Mouse (Mus musculus) erythroblast, embryonic 14.5 days (primary cell): ENCODE results near the gene Rbfox1. TPM values are rescaled to one million over a fixed set of nuclear protein-coding genes. Genes with fewer than 3 reads are reported as not detected.

ENCODE experiments used
- H3K27me3 ChIP-seq: 2 replicates; pipeline ENCODE4 v1.6.1; 2012; ENCODE audit warnings: inconsistent platforms; ENCODE audit not compliant: control insufficient read depth
- H3K36me3 ChIP-seq: 2 replicates; pipeline ENCODE4 v1.6.1; 2012; ENCODE audit warnings: mild to moderate bottlenecking, inconsistent platforms; ENCODE audit not compliant: control insufficient read depth
- H3K4me1 ChIP-seq: 2 replicates; pipeline ENCODE4 v1.6.1; 2012; ENCODE audit warnings: inconsistent platforms; ENCODE audit not compliant: control insufficient read depth
- H3K4me3 ChIP-seq: replicated peaks from 2 replicates; pipeline ENCODE3; 2012; ENCODE audit warnings: moderate library complexity, mild to moderate bottlenecking, inconsistent platforms
- H3K9me3 ChIP-seq: 2 replicates; pipeline ENCODE4 v1.6.1; 2012; ENCODE audit warnings: low read length, inconsistent platforms, mixed read lengths; ENCODE audit not compliant: control insufficient read depth
- GATA1 ChIP-seq: IDR thresholded peaks from 2 replicates; pipeline ENCODE4 v1.6.1; 2012; ENCODE audit warnings: low read length, inconsistent platforms, mixed read lengths
- TAL1 ChIP-seq: IDR thresholded peaks from 3 replicates; pipeline ENCODE4 v1.6.1; 2012; ENCODE audit warnings: low read length, inconsistent platforms, mixed read lengths
- polyA plus RNA-seq: library from polyadenylated mRNA; stranded (reverse); fragments of >175 nt; gene quantifications from 2 replicates; pipeline ENCODE4 v1.2.3, GENCODE M21; 2012

Gene Rbfox1
- polyA plus RNA-seq, 1 experiment: not detected

DNA sequence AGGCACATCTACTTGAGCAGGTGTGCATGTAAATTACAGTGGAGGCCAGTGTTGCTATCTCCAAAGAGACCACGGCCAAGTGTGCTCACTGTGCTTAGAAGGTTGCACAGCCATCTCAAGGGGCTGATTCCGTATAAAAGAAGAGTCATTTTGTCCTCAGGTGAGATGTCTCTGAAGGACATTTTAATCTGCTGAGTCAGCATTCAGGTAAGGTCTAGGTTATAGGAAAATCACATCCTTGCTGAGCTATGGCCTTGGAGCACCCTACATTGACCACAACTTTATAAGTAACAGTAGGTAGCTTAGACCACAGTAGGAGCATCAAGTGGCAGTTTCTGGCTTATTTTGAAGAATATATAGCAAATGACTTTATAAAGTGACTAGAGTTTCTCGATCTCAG lies 848.3 kb downstream of the Rbfox1 start:
- TF ChIP-seq GATA1 (no peak), TAL1 (no peak)

DNA sequence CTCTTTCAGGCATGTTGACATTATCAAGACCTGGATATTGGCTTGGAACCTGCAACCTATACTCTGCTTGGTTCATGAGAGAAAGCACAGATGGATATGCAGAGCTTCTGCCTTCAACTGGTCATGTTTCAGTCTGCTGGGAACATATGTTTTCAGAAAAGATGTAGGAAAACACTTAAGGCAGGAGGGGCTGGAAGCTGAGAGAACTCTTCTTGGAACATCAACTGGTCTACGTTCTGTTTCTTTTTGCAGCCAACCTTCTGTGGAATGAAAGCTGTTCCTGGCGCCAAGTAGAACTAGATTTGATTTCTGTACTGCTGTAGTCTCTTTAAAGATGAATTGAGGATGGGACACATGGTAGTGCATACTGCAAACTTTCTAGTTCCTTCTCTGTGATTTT lies 851.4 kb downstream of the Rbfox1 start:
- Histone ChIP-seq H3K4me3 (no peak overlapping the region), H3K36me3 (no peaks in the 10 kb centered on the region), H3K4me1 (no peaks in the 10 kb centered on the region), H3K27me3 (no peaks in the 10 kb centered on the region), H3K9me3 (no peaks in the 10 kb centered on the region; the same call in 1 of the 2 replicates)
- TF ChIP-seq GATA1: no peak
- TF ChIP-seq TAL1: no peak

More for the DNA sequence above, 848.3 kb downstream of the Rbfox1 start:
- H3K36me3 ChIP-seq: no peaks in the 10 kb centered on the region
- H3K27me3 ChIP-seq: no peaks in the 10 kb centered on the region
- H3K4me1 ChIP-seq: no peaks in the 10 kb centered on the region
- no peaks in the 10 kb centered on the region; the same call in 1 of the 2 replicates for H3K9me3 ChIP-seq
- H3K4me3 ChIP-seq: no peak overlapping the region

DNA sequence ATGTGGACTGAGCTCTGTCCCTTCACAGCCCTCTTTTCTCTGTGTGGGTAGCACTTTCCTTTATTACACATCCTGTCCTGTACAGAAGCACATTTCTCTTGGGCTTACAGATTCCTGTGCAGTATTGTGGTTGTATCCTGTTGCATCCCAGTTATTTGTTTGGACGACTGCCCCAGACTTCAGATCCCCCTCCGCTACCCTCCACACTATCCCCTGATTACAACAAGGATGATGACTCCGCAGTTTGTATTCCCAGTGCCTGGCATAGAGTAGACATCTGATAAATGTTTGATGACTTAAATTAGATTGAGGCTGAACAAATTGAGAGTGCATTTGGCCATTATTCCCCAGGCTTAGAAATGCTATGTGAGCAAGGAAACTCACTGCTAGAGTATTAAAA lies 851.8 kb downstream of the Rbfox1 start:
- TF ChIP-seq GATA1 (no peak), TAL1 (no peak)
- H3K27me3 ChIP-seq: no peaks in the 10 kb centered on the region
- H3K9me3 ChIP-seq: no peaks in the 10 kb centered on the region; the same call in 1 of the 2 replicates
- no peaks in the 10 kb centered on the region for H3K36me3 ChIP-seq
- no peak overlapping the region for H3K4me3 ChIP-seq
- H3K4me1 ChIP-seq: no peaks in the 10 kb centered on the region

DNA sequence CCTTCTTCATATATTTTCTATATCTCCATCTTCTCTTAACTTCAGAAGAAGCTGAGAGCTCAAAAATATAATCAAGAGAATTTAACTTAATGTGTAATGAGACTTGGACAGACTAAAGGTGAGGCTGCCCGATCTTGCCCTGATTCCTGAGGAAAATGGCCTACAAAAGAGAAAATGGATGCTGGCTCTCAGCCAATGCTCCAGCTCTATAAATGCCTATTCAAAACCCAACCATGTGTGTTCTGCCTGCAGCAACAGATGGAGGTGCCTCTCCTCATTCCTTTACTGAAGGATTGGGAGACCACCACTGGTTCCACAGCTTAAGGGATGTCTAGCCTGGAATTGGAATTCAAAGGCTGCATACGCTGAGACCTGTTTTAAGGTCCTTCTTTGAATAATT lies 861.0 kb downstream of the Rbfox1 start:
- H3K4me1 ChIP-seq: no peaks in the 10 kb centered on the region
- H3K27me3 ChIP-seq: no peaks in the 10 kb centered on the region
- no peaks in the 10 kb centered on the region for H3K36me3 ChIP-seq
- peaks cover 2% of the 10 kb centered on the region; the same call in 1 of the 2 replicates for H3K9me3 ChIP-seq
- TF ChIP-seq TAL1 (no peak), GATA1 (no peak)
- no peak overlapping the region for H3K4me3 ChIP-seq

DNA sequence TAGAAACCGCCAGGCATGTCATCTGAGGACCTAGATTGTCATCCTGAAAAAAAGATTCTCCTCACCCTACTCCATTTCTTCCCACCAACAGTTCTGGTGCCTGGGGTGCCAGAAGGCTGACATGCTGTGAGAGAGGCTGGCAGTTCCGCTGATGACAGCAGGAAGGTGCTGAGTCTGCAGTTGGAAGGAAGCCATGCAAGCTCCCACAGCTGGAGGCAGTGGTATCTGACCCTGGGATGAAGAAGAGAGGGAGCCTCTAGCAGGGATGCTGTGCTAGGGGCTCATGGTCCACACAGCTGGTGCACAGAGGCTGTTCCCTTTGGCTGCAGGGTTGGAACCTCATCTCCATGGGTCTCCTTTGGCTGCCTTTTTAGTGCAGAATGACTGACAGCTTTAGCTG lies 865.3 kb downstream of the Rbfox1 start:
- Histone ChIP-seq H3K9me3 (0 out of 2 replicates have a peak, but pooled peaks cover 2% of the 10 kb centered on the region), H3K4me1 (no peaks in the 10 kb centered on the region), H3K4me3 (no peak overlapping the region), H3K36me3 (no peaks in the 10 kb centered on the region), H3K27me3 (no peaks in the 10 kb centered on the region)
- TF ChIP-seq GATA1: no peak
- TF ChIP-seq TAL1: no peak

DNA sequence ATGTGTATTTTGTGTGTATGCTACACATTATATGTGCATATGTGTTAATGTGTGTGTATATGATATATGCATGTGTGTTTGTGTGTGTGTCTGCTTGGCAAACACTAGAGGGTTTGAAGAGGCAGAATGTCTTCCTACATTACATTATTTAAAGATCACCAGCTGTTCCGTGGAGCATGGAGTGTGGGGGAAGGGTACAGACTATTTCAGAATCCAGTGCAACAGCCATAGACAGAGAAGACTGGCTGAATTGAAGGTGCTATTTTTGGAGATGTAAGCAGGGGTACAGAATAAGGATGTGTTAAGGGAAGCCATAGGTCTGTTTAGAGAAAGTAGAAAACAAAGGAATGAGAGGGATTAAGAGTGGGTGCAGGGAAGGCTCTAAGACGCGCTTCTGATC lies 869.7 kb downstream of the Rbfox1 start:
- Histone ChIP-seq H3K36me3 (no peaks in the 10 kb centered on the region), H3K4me3 (no peak overlapping the region), H3K9me3 (no peaks in the 10 kb centered on the region), H3K4me1 (no peaks in the 10 kb centered on the region), H3K27me3 (no peaks in the 10 kb centered on the region)
- no peak for TF ChIP-seq GATA1
- TF ChIP-seq TAL1: no peak

DNA sequence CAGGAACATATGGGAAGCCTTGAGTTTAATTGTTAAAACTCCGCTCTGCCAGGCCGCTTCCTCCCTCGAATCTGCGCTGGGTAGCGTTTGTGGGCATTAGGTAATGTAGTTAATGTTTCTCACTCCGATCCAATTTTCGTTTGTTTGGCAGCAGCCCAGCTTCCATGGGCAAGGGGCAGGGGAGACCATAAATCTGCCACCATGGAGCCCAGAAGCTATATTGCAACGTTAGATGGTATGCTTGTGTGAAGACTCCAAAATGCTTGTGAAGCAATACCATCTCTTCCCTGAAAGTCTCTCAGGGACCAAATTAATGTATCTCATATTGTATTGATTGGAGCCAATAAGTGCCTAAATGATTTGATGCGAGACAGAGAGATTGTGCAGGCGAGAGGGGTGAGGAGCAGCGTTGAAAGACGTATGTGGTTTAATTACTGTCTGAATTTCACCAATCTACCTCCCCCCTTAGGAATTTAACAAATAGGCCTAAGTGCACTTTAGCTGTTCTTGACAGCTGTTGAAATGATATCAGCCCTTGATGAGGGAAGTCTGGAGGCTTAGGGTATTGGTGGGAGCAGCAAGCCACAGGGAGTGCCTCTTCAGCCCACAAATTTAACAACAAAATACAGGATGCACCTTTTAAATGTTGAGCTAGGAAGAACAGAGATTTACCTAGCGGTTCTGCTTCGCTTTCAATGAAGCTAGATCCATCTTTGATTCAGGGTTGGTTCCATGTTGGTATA lies 884.5 kb downstream of the Rbfox1 start:
- Histone ChIP-seq H3K27me3 (no peaks in the 10 kb centered on the region), H3K4me3 (no peak overlapping the region), H3K36me3 (no peaks in the 10 kb centered on the region), H3K4me1 (no peaks in the 10 kb centered on the region), H3K9me3 (no peaks in the 10 kb centered on the region; the same call in 1 of the 2 replicates)
- no peak for TF ChIP-seq GATA1
- TF ChIP-seq TAL1: no peak

DNA sequence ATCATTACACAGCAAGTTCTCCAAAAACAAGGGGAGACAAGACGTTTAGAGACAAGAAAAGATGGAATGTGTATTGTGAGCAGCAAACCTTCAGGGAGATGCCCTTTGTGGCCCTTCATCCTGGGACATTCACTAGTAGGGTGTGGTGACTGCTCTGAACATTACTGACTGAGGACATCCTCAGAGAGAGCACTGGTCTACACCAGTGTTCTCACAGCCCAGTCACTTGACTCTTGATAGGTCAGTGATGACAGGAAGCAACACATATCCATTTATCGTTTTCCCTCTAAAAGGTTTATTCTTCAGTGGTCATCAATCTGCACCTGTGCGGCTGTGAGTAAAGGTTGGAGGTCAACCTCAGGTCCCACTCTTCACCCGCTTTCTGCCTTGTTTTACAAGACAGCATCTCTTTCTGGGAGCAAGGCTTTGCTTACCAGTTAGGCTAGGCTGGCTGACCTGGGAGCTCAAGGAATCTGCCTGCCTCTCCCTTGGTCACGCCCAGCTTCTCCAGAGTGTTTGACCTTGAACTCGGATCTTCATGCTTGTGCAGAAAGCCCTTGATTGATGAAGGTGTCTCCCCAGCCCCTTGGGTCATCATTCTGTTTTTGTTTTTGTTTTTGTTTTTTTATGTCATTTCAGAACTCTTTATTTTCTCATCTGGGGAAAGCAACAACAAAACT lies 892.5 kb downstream of the Rbfox1 start:
- Histone ChIP-seq H3K9me3 (0 out of 2 replicates have a peak, but pooled peaks cover 3% of the 10 kb centered on the region), H3K36me3 (no peaks in the 10 kb centered on the region), H3K4me1 (no peaks in the 10 kb centered on the region), H3K4me3 (no peak overlapping the region), H3K27me3 (no peaks in the 10 kb centered on the region)
- TF ChIP-seq TAL1 (no peak), GATA1 (no peak)

DNA sequence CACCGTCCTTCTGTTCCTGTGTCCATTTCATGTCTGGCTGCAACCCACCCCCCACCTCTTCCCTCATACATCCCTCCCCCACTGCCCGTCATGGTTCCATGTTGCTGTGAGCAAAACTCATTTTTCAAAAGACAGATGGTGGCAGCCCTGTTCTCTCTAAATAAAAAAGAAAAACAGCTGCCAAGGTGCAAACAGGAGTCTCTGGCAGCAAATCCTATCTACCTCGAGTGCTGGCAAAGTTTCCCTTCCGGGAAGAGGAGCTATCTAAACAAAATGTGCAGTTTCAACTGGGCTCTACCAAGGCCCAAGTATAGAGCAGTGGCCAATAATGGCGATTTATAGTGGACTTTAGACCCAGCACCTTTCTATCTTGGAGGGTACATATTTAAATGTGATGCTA lies 899.0 kb downstream of the Rbfox1 start:
- no peaks in the 10 kb centered on the region for H3K4me1 ChIP-seq
- TF ChIP-seq TAL1 (no peak), GATA1 (no peak)
- H3K4me3 ChIP-seq: no peak overlapping the region
- no peaks in the 10 kb centered on the region for H3K9me3 ChIP-seq
- no peaks in the 10 kb centered on the region for H3K27me3 ChIP-seq
- no peaks in the 10 kb centered on the region for H3K36me3 ChIP-seq
